Mouse (Mus musculus) heart, adult 9 months (tissue): ENCODE data around the gene Lepr.
"Not testable (repeated sequence)": the region's sequence is repeated elsewhere in the genome, so short reads cannot be mapped to it uniquely, and the experiment has no call there.

ENCODE experiments used
- DNase-seq, 2 experiments: peaks; one replicate each; pipeline ENCODE4 v3.0.0; 2022; ENCODE audit warnings: low spot score in 2 of 2

The Lepr gene

GRCm38 (mm10) chr4:101715805-101716204 lies 1.4 kb upstream of the Lepr start:
- DNase-seq, result no peak

- DNase-seq, result peak; percentile 58 to 71
Measured at GRCm38 (mm10) chr4:101718991-101719580, 1.9 kb downstream of the Lepr start.

GRCm38 (mm10) chr4:101721705-101722104 lies 4.5 kb downstream of the Lepr start:
- DNase-seq, result no peak

GRCm38 (mm10) chr4:101741973-101742372 lies 24.8 kb downstream of the Lepr start:
- no peak for DNase-seq

GRCm38 (mm10) chr4:101745534-101745933 lies 28.3 kb downstream of the Lepr start:
- no peak for DNase-seq

- DNase-seq, result no peak
Measured at GRCm38 (mm10) chr4:101760490-101760889, 43.3 kb downstream of the Lepr start.

- not testable (repeated sequence) for DNase-seq
Measured at GRCm38 (mm10) chr4:101843923-101844322, 126.7 kb downstream of the Lepr start, which contains the start of gene B020004J07Rik. B020004J07Rik (minus strand) TSS chr4:101844023.

GRCm38 (mm10) chr4:101850908-101851307 lies 133.7 kb downstream of the Lepr start:
- DNase-seq, result no peak

- DNase-seq, result no peak
Measured at GRCm38 (mm10) chr4:101860873-101861272, 143.7 kb downstream of the Lepr start.

- no peak for DNase-seq
Measured at GRCm38 (mm10) chr4:101862289-101862688, 145.1 kb downstream of the Lepr start.
